Mouse (Mus musculus): ENCODE results near the gene Pik3r6. TPM values are rescaled to one million over a fixed set of nuclear protein-coding genes. Genes with fewer than 3 reads are reported as not detected.

Gene Pik3r6
- total and polyA plus RNA-seq, 3 experiments, result 3.6 to 9.0 (median 6.1) TPM

GRCm38 (mm10) chr11:68539621-68540020, 36.8 kb downstream of the Pik3r6 start:
- H3K36me3 ChIP-seq (ENCODE audit: control insufficient read depth, insufficient read depth, low read length), result no peaks in the 10 kb centered on the region
- H3K4me3 ChIP-seq, result no peak overlapping the region
- H3K9ac ChIP-seq (ENCODE audit: low read depth, low read length), result no peak overlapping the region
- no peak for DNase-seq
- peaks cover 2% of the 10 kb centered on the region; the same call in 1 of the 2 replicates for H3K4me1 ChIP-seq (ENCODE audit: control insufficient read depth, insufficient read depth, low read length)
- intact Hi-C loops (cut with DNase I), result no loop called here
- 72% methylated on average over 5 of the region's 5 CpGs for WGBS
- H3K27me3 ChIP-seq (ENCODE audit: control insufficient read depth, insufficient read depth, low read length), result no peaks in the 10 kb centered on the region
- no peak overlapping the region for H3K27ac ChIP-seq
- TF ChIP-seq POLR2A (IDR thresholded peaks at IDR 0.05; ENCODE audit: insufficient read depth, low read depth, low read length) (no peak), EP300 (IDR thresholded peaks at IDR 0.05; ENCODE audit: insufficient read depth, low read depth, low read length) (no peak), CTCF (IDR thresholded peaks at IDR 0.05) (no peak)
- H3K79me2 ChIP-seq (replicated peaks; ENCODE audit: control insufficient read depth, insufficient read depth, low read length), result no peaks in the 10 kb centered on the region

GRCm38 (mm10) chr11:68544554-68544953, 41.7 kb downstream of the Pik3r6 start:
- intact Hi-C loops (cut with DNase I), result no loop called here
- Histone ChIP-seq H3K27me3 (ENCODE audit: control insufficient read depth, insufficient read depth, low read length) (no peaks in the 10 kb centered on the region), H3K9ac (ENCODE audit: low read depth, low read length) (no peak overlapping the region), H3K79me2 (replicated peaks; ENCODE audit: control insufficient read depth, insufficient read depth, low read length) (no peaks in the 10 kb centered on the region), H3K27ac (peak overlapping the region; percentile 55; the same call in 1 of the 2 replicates), H3K36me3 (ENCODE audit: control insufficient read depth, insufficient read depth, low read length) (peaks cover 5% of the 10 kb centered on the region), H3K4me1 (ENCODE audit: control insufficient read depth, insufficient read depth, low read length) (peaks cover 10% of the 10 kb centered on the region), H3K4me3 (no peak overlapping the region)
- TF ChIP-seq CTCF (IDR thresholded peaks at IDR 0.05) (peak; percentile 81), POLR2A (IDR thresholded peaks at IDR 0.05; ENCODE audit: insufficient read depth, low read depth, low read length) (no peak), EP300 (IDR thresholded peaks at IDR 0.05; ENCODE audit: insufficient read depth, low read depth, low read length) (0 out of 2 replicates have a peak, but pooled peaks have one; percentile 50)
- WGBS, result 26% methylated on average over 8 of the region's 8 CpGs
- peak; percentile 31 to 64 for DNase-seq

GRCm38 (mm10) chr11:68545172-68545571, 42.4 kb downstream of the Pik3r6 start:
- Histone ChIP-seq H3K79me2 (replicated peaks; ENCODE audit: control insufficient read depth, insufficient read depth, low read length) (no peaks in the 10 kb centered on the region), H3K36me3 (ENCODE audit: control insufficient read depth, insufficient read depth, low read length) (peaks cover 5% of the 10 kb centered on the region), H3K9ac (ENCODE audit: low read depth, low read length) (no peak overlapping the region), H3K27ac (peak overlapping the region; percentile 55), H3K4me3 (no peak overlapping the region), H3K27me3 (ENCODE audit: control insufficient read depth, insufficient read depth, low read length) (no peaks in the 10 kb centered on the region), H3K4me1 (ENCODE audit: control insufficient read depth, insufficient read depth, low read length) (peaks cover 10% of the 10 kb centered on the region)
- intact Hi-C loops (cut with DNase I), result loop anchor here (5.0 kb wide), 1 partner anchor 113 kb away; the partner anchor contains the start of gene Pik3r5
- DNase-seq, result no peak
- 21% methylated on average over 7 of the region's 7 CpGs for WGBS
- TF ChIP-seq CTCF (IDR thresholded peaks at IDR 0.05) (no peak), EP300 (IDR thresholded peaks at IDR 0.05; ENCODE audit: insufficient read depth, low read depth, low read length) (no peak), POLR2A (IDR thresholded peaks at IDR 0.05; ENCODE audit: insufficient read depth, low read depth, low read length) (no peak)

- intact Hi-C loops (cut with DNase I), result loop anchor here (5.0 kb wide), 1 partner anchor 113 kb away; the partner anchor contains the start of gene Pik3r5
- H3K9ac ChIP-seq (ENCODE audit: low read depth, low read length), result no peak overlapping the region
- peaks cover 10% of the 10 kb centered on the region for H3K4me1 ChIP-seq (ENCODE audit: control insufficient read depth, insufficient read depth, low read length)
- no peaks in the 10 kb centered on the region for H3K27me3 ChIP-seq (ENCODE audit: control insufficient read depth, insufficient read depth, low read length)
- no peak for DNase-seq
- no peaks in the 10 kb centered on the region for H3K79me2 ChIP-seq (replicated peaks; ENCODE audit: control insufficient read depth, insufficient read depth, low read length)
- H3K36me3 ChIP-seq (ENCODE audit: control insufficient read depth, insufficient read depth, low read length), result peaks cover 5% of the 10 kb centered on the region
- no peak for TF ChIP-seq EP300 (IDR thresholded peaks at IDR 0.05; ENCODE audit: insufficient read depth, low read depth, low read length)
- TF ChIP-seq CTCF (IDR thresholded peaks at IDR 0.05), result no peak
- no peak for TF ChIP-seq POLR2A (IDR thresholded peaks at IDR 0.05; ENCODE audit: insufficient read depth, low read depth, low read length)
- peak overlapping the region; percentile 55; the same call in 1 of the 2 replicates for H3K27ac ChIP-seq
- no peak overlapping the region for H3K4me3 ChIP-seq
- WGBS, result 68% methylated on average over 8 of the region's 8 CpGs
Measured at GRCm38 (mm10) chr11:68545682-68546222, 42.9 kb downstream of the Pik3r6 start.

- intact Hi-C loops (cut with DNase I), result loop anchor here (5.0 kb wide), 1 partner anchor 115 kb away; the partner anchor contains the start of gene Pik3r5
- TF ChIP-seq POLR2A (IDR thresholded peaks at IDR 0.05; ENCODE audit: insufficient read depth, low read depth, low read length) (no peak), CTCF (IDR thresholded peaks at IDR 0.05) (no peak), EP300 (IDR thresholded peaks at IDR 0.05; ENCODE audit: insufficient read depth, low read depth, low read length) (no peak)
- Histone ChIP-seq H3K4me3 (no peak overlapping the region), H3K36me3 (ENCODE audit: control insufficient read depth, insufficient read depth, low read length) (peaks cover 5% of the 10 kb centered on the region), H3K9ac (ENCODE audit: low read depth, low read length) (no peak overlapping the region), H3K27ac (no peak overlapping the region), H3K27me3 (ENCODE audit: control insufficient read depth, insufficient read depth, low read length) (no peaks in the 10 kb centered on the region), H3K79me2 (replicated peaks; ENCODE audit: control insufficient read depth, insufficient read depth, low read length) (no peaks in the 10 kb centered on the region), H3K4me1 (ENCODE audit: control insufficient read depth, insufficient read depth, low read length) (peaks cover 8% of the 10 kb centered on the region)
- DNase-seq, result no peak
- 36% methylated on average over 2 of the region's 2 CpGs for WGBS
Measured at GRCm38 (mm10) chr11:68547484-68547883, 44.7 kb downstream of the Pik3r6 start.

GRCm38 (mm10) chr11:68549597-68549996, 46.8 kb downstream of the Pik3r6 start:
- Histone ChIP-seq H3K27me3 (ENCODE audit: control insufficient read depth, insufficient read depth, low read length) (no peaks in the 10 kb centered on the region), H3K36me3 (ENCODE audit: control insufficient read depth, insufficient read depth, low read length) (peaks cover 5% of the 10 kb centered on the region), H3K27ac (no peak overlapping the region), H3K9ac (ENCODE audit: low read depth, low read length) (no peak overlapping the region), H3K4me3 (no peak overlapping the region), H3K79me2 (replicated peaks; ENCODE audit: control insufficient read depth, insufficient read depth, low read length) (no peaks in the 10 kb centered on the region), H3K4me1 (ENCODE audit: control insufficient read depth, insufficient read depth, low read length) (peaks cover 10% of the 10 kb centered on the region)
- intact Hi-C loops (cut with DNase I), result loop anchor here (5.0 kb wide), 1 partner anchor 117 kb away; the partner anchor contains the start of gene Pik3r5
- DNase-seq, result no peak
- WGBS, result 58% methylated on average over 3 of the region's 3 CpGs
- TF ChIP-seq CTCF (IDR thresholded peaks at IDR 0.05) (peak; percentile 66), EP300 (IDR thresholded peaks at IDR 0.05; ENCODE audit: insufficient read depth, low read depth, low read length) (no peak), POLR2A (IDR thresholded peaks at IDR 0.05; ENCODE audit: insufficient read depth, low read depth, low read length) (no peak)
